Mouse (Mus musculus) CH12.LX (cell line): ENCODE data around the gene Kmt2a. TPM values are rescaled to one million over a fixed set of nuclear protein-coding genes. Genes with fewer than 3 reads are reported as not detected.

Source experiments
- DNase-seq: peaks from one replicate; pipeline ENCODE4 v3.0.0-alpha.2; 2013; ENCODE audit errors: extremely low read depth
- H3K27ac ChIP-seq: 2 replicates; pipeline ENCODE4 v1.5.1; 2012; ENCODE audit warnings: low read depth, mild to moderate bottlenecking, control low read depth, moderate library complexity; ENCODE audit not compliant: insufficient read depth
- H3K27me3 ChIP-seq: replicated peaks from 2 replicates; pipeline ENCODE3; 2012; ENCODE audit warnings: inconsistent platforms
- H3K36me3 ChIP-seq, 2 experiments: replicated peaks in 1 of 2; 2 replicates each; pipeline versions ENCODE3 to v1.6.1; 2012; ENCODE audit warnings: inconsistent platforms in 1 of 2, low read length in 1 of 2, mild to moderate bottlenecking in 1 of 2, mixed read lengths in 1 of 2, moderate library complexity in 1 of 2; ENCODE audit not compliant: control insufficient read depth in 1 of 2, insufficient read depth in 1 of 2
- H3K4me1 ChIP-seq, 2 experiments: 2 replicates each; pipeline ENCODE4 v1.6.1; 2012; ENCODE audit warnings: inconsistent platforms in 1 of 2, moderate library complexity in 1 of 2; ENCODE audit not compliant: insufficient read depth in 2 of 2, control insufficient read depth in 1 of 2
- H3K4me2 ChIP-seq: 2 replicates; pipeline ENCODE4 v1.6.1; 2012; ENCODE audit warnings: low read depth, mild to moderate bottlenecking, control low read depth; ENCODE audit not compliant: poor library complexity, insufficient read depth, severe bottlenecking
- H3K4me3 ChIP-seq, 3 experiments: fragments of 150-350 bp in 1 of 3; sonication (generic) in 1 of 3; replicated peaks in 1 of 3; 2 replicates each; pipeline versions ENCODE3 to v1.5.1; 2011 to 2012; ENCODE audit warnings: low read depth in 2 of 3, low read length in 2 of 3, mild to moderate bottlenecking in 2 of 3, moderate library complexity in 2 of 3, control low read depth in 1 of 3, improper control_type of control experiment in 1 of 3, inconsistent platforms in 1 of 3, mixed read lengths in 1 of 3; ENCODE audit not compliant: poor library complexity in 1 of 3
- H3K79me2 ChIP-seq: replicated peaks from 2 replicates; pipeline ENCODE4 v1.6.1; 2012; ENCODE audit warnings: mild to moderate bottlenecking, moderate library complexity; ENCODE audit not compliant: control insufficient read depth, poor library complexity, insufficient read depth, severe bottlenecking; ENCODE audit errors: extremely low read depth
- H3K9ac ChIP-seq: 2 replicates; pipeline ENCODE4 v1.6.1; 2012; ENCODE audit warnings: low read depth, mild to moderate bottlenecking, control low read depth, moderate library complexity; ENCODE audit not compliant: insufficient read depth
- H3K9me3 ChIP-seq: replicated peaks from 2 replicates; pipeline ENCODE3; 2012; ENCODE audit warnings: low read length, inconsistent platforms, mixed read lengths
- CHD2 ChIP-seq: IDR thresholded peaks from 2 replicates; pipeline ENCODE4 v1.6.1; 2011; ENCODE audit warnings: low read length, improper control_type of control experiment
- CTCF ChIP-seq, 2 experiments: IDR thresholded peaks in 1 of 2; conservative IDR thresholded peaks in 1 of 2; 2 replicates each; pipeline ENCODE4 v1.5.1; 2011 to 2012; ENCODE audit warnings: low read depth in 2 of 2, low read length in 2 of 2, improper control_type of control experiment in 1 of 2, inconsistent platforms in 1 of 2, mild to moderate bottlenecking in 1 of 2, moderate library complexity in 1 of 2
- E2F4 ChIP-seq: IDR thresholded peaks from 2 replicates; pipeline ENCODE4 v1.6.1; 2011; ENCODE audit warnings: low read depth, low read length, improper control_type of control experiment; ENCODE audit not compliant: insufficient replicate concordance
- ELF1 ChIP-seq: IDR thresholded peaks from 2 replicates; pipeline ENCODE4 v1.6.1; 2014; ENCODE audit warnings: low read depth, mild to moderate bottlenecking, inconsistent platforms, low read length, improper control_type of control experiment
- EP300 ChIP-seq: IDR thresholded peaks from 2 replicates; pipeline ENCODE4 v1.6.1; 2011; ENCODE audit warnings: low read length, improper control_type of control experiment
- ETS1 ChIP-seq: conservative IDR thresholded peaks from 2 replicates; pipeline ENCODE4 v1.6.1; 2012; ENCODE audit warnings: low read depth, mild to moderate bottlenecking, inconsistent platforms, low read length, improper control_type of control experiment, moderate library complexity
- GABPA ChIP-seq: IDR thresholded peaks from 2 replicates; pipeline ENCODE4 v1.6.1; 2012; ENCODE audit warnings: low read depth, low read length, improper control_type of control experiment, inconsistent platforms; ENCODE audit not compliant: insufficient replicate concordance
- HCFC1 ChIP-seq: IDR thresholded peaks from 2 replicates; pipeline ENCODE4 v1.6.1; 2012; ENCODE audit warnings: low read depth, mild to moderate bottlenecking, inconsistent platforms, low read length, improper control_type of control experiment
- IRF4 ChIP-seq: IDR thresholded peaks from 2 replicates; pipeline ENCODE4 v1.6.1; 2014; ENCODE audit warnings: low read depth, mild to moderate bottlenecking, inconsistent platforms, low read length, improper control_type of control experiment
- JUND ChIP-seq: conservative IDR thresholded peaks from 2 replicates; pipeline ENCODE4 v1.6.1; 2011; ENCODE audit warnings: low read depth, low read length, improper control_type of control experiment
- KAT2A ChIP-seq: IDR thresholded peaks from 2 replicates; pipeline ENCODE4 v1.6.1; 2012; ENCODE audit warnings: low read length, improper control_type of control experiment, inconsistent platforms; ENCODE audit not compliant: insufficient replicate concordance
- MAFK ChIP-seq: IDR thresholded peaks from 2 replicates; pipeline ENCODE4 v1.6.1; 2011; ENCODE audit warnings: low read length, improper control_type of control experiment; ENCODE audit not compliant: insufficient replicate concordance
- MAX ChIP-seq: IDR thresholded peaks from 2 replicates; pipeline ENCODE4 v1.6.1; 2011; ENCODE audit warnings: low read length, improper control_type of control experiment
- MAZ ChIP-seq: IDR thresholded peaks from 2 replicates; pipeline ENCODE4 v1.6.1; 2012; ENCODE audit warnings: low read depth, mild to moderate bottlenecking, inconsistent platforms, low read length, improper control_type of control experiment, moderate library complexity
- MEF2A ChIP-seq: IDR thresholded peaks from 2 replicates; pipeline ENCODE4 v1.6.1; 2014; ENCODE audit warnings: low read depth, mild to moderate bottlenecking, inconsistent platforms, low read length, improper control_type of control experiment, borderline replicate concordance
- MYC ChIP-seq: IDR thresholded peaks from 2 replicates; pipeline ENCODE4 v1.6.1; 2011; ENCODE audit warnings: low read depth, mild to moderate bottlenecking, improper control_type of control experiment, low read length
- NELFE ChIP-seq: IDR thresholded peaks from 2 replicates; pipeline ENCODE4 v1.6.1; 2011; ENCODE audit warnings: low read depth, low read length, improper control_type of control experiment
- NRF1 ChIP-seq: IDR thresholded peaks from 2 replicates; pipeline ENCODE4 v1.6.1; 2014; ENCODE audit warnings: low read depth, mild to moderate bottlenecking, inconsistent platforms, low read length, improper control_type of control experiment, moderate library complexity
- POLR2AphosphoS2 ChIP-seq: IDR thresholded peaks from 2 replicates; pipeline ENCODE4 v1.6.1; 2011; ENCODE audit warnings: low read depth, low read length, improper control_type of control experiment
- RAD21 ChIP-seq: IDR thresholded peaks from 2 replicates; pipeline ENCODE4 v1.6.1; 2011; ENCODE audit warnings: low read depth, mild to moderate bottlenecking, low read length, improper control_type of control experiment, moderate library complexity
- RCOR1 ChIP-seq: conservative IDR thresholded peaks from 2 replicates; pipeline ENCODE4 v1.6.1; 2012; ENCODE audit warnings: low read depth, mild to moderate bottlenecking, inconsistent platforms, low read length, improper control_type of control experiment
- SMC3 ChIP-seq: IDR thresholded peaks from 2 replicates; pipeline ENCODE4 v1.6.1; 2011; ENCODE audit warnings: low read depth, low read length, improper control_type of control experiment
- TBP ChIP-seq: conservative IDR thresholded peaks from 2 replicates; pipeline ENCODE4 v1.6.1; 2011; ENCODE audit warnings: low read depth, low read length, improper control_type of control experiment
- USF1 ChIP-seq: IDR thresholded peaks from 2 replicates; pipeline ENCODE4 v1.6.1; 2014; ENCODE audit warnings: low read depth, mild to moderate bottlenecking, inconsistent platforms, low read length, improper control_type of control experiment
- USF2 ChIP-seq: conservative IDR thresholded peaks from 2 replicates; pipeline ENCODE4 v1.6.1; 2011; ENCODE audit warnings: low read depth, low read length, improper control_type of control experiment
- ZC3H11A ChIP-seq: IDR thresholded peaks from 2 replicates; pipeline ENCODE4 v1.6.1; 2012; ENCODE audit warnings: low read depth, mild to moderate bottlenecking, inconsistent platforms, low read length, improper control_type of control experiment
- ZKSCAN1 ChIP-seq: IDR thresholded peaks from 2 replicates; pipeline ENCODE4 v1.6.1; 2012; ENCODE audit warnings: low read depth, inconsistent platforms, low read length, improper control_type of control experiment, borderline replicate concordance
- ZMIZ1 ChIP-seq: IDR thresholded peaks from 2 replicates; pipeline ENCODE4 v1.6.1; 2012; ENCODE audit warnings: low read depth, mild to moderate bottlenecking, inconsistent platforms, low read length, improper control_type of control experiment
- dilution Hi-C: fragments of 300-500 bp; cut with MboI; formaldehyde crosslinking; loops from 2 replicates; pipeline ENCODE4 v1.14.3; 2020; ENCODE audit warnings: low sequenced_read_pairs; ENCODE audit not compliant: extremely low pct_unique_long_range_greater_than_20kb, extremely low pct_ligation_motif_present
- in situ Hi-C: fragments of 300-500 bp; cut with MboI; formaldehyde crosslinking; loops from 3 replicates; pipeline ENCODE4 v1.14.3; 2019; ENCODE audit warnings: low sequenced_read_pairs, low pct_ligation_motif_present, low pct_unique_long_range_greater_than_20kb, mixed read lengths
- polyA plus RNA-seq: library from polyadenylated mRNA; unstranded; fragments of >175 nt; gene quantifications from 2 replicates; pipeline ENCODE4 v1.2.1, GENCODE M21; 2012; ENCODE audit warnings: low read depth; ENCODE audit not compliant: insufficient read length
- total RNA-seq, 2 experiments: library from RNA; depleted of rRNA; stranded (reverse); fragments of 300-350 nt in 1 of 2; fragments of >200 nt in 1 of 2; gene quantifications; 2 replicates each; pipeline ENCODE4 v1.2.3; 2012 to 2014

Gene Kmt2a
- total and polyA plus RNA-seq, 3 experiments: 2.5 to 21.3 (median 7.2) TPM

DNA sequence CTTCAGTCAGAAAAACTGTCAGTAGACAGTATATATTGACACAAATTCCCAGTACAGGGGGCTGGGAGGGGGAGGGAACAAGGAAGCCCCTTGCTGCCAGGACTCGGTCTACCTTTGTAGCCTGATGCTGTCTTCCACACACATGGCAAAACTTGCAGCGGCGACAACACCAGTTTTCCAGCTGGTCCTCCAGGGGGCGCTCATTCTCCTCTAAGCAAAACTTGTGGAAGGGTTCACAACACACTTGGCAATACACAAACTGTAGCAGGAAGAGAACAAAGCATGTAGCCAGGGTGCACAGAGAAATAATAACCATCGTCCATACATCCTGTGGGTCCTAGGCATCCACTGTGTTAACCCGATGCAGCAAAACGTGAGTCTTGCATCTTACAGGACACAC lies 44.7 kb downstream of the Kmt2a start:
- DNase-seq: peak; percentile 78

DNA sequence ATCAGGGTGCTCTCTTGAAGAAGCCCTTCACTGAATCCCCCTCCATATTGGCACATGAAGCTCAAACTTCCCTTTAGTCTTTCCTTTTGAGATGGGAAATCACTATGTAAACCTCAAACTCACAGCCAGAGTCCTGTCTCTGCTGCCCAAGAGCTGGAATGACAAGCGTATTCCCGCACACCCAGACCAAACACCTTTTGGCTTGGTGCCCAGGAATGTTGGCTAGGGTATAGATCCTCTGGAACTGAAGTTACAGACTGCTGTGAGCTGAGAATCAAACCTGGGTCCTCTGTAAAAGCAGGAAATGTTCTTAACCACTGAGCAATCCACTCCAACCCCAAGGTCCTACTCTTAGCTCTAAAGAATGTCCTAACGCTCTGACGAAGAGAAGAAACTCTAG lies 48.7 kb downstream of the Kmt2a start:
- no peak overlapping the region for H3K27ac ChIP-seq
- in situ Hi-C loops: no loop called here
- H3K9me3 ChIP-seq: no peaks in the 10 kb centered on the region
- peaks cover 86 to 96% of the 10 kb centered on the region in 2 experiments for H3K36me3 ChIP-seq
- dilution Hi-C loops: no loop called here
- H3K27me3 ChIP-seq: no peaks in the 10 kb centered on the region
- H3K4me3 ChIP-seq: no peak overlapping the region
- no peaks in the 10 kb centered on the region for H3K79me2 ChIP-seq
- no peaks in the 10 kb centered on the region; a peak in 1 of 4 replicates for H3K4me1 ChIP-seq
- DNase-seq: no peak
- H3K4me2 ChIP-seq: no peak overlapping the region
- TF ChIP-seq POLR2AphosphoS2 (no peak), GABPA (no peak), MAZ (no peak), TBP (no peak), MEF2A (no peak), CHD2 (no peak), MYC (no peak), ZMIZ1 (no peak), E2F4 (no peak), MAFK (no peak), EP300 (no peak), JUND (no peak), MAX (no peak), RCOR1 (no peak)
- no peak overlapping the region for H3K9ac ChIP-seq

More for the DNA sequence above, 44.7 kb downstream of the Kmt2a start:
- TF ChIP-seq HCFC1 (no peak), RCOR1 (no peak), MAFK (no peak), CTCF (conservative IDR thresholded peaks at IDR 0.05 in 1 of 2, IDR thresholded peaks at IDR 0.05 in 1 of 2; ENCODE audit: low read depth in 2 of 2, low read length in 2 of 2) (peak; percentile 80 to 87), SMC3 (peak; percentile 83), MAZ (no peak), USF2 (no peak), ZKSCAN1 (no peak), IRF4 (no peak), NELFE (no peak), MYC (no peak), ELF1 (no peak), POLR2AphosphoS2 (no peak), USF1 (no peak), NRF1 (no peak), EP300 (no peak), RAD21 (peak; percentile 73), KAT2A (no peak), ETS1 (no peak), ZC3H11A (no peak)
- H3K9ac ChIP-seq: no peak overlapping the region
- no peaks in the 10 kb centered on the region; a peak in 1 of 4 replicates for H3K4me1 ChIP-seq
- peaks cover 79 to 91% of the 10 kb centered on the region in 2 experiments for H3K36me3 ChIP-seq
- H3K9me3 ChIP-seq: no peaks in the 10 kb centered on the region
- no peak overlapping the region for H3K4me3 ChIP-seq
- no peak overlapping the region for H3K27ac ChIP-seq
- H3K27me3 ChIP-seq: no peaks in the 10 kb centered on the region
- no peak overlapping the region for H3K4me2 ChIP-seq
- no peaks in the 10 kb centered on the region for H3K79me2 ChIP-seq
- dilution Hi-C loops (no loop called here), in situ Hi-C loops (no loop called here)
